ENCODE assay signal across 7 mouse cellular contexts in genomic region chr8:106507761-106508331, GRCm38 (mm10). TPM values are rescaled to one million over a fixed set of nuclear protein-coding genes. Genes with fewer than 3 reads are reported as not detected.
DNase-seq lines count a peak whose midpoint lies in the region; ATAC-seq and TF ChIP-seq lines count a peak whose summit lies in the region.

No protein-coding gene starts in this region.

- H3K27me3 ChIP-seq in thymus, adult 2 months (ENCODE audit: control insufficient read depth, insufficient read depth, low read length) = peaks cover 14% of the 10 kb centered on the region
- peaks cover 78% of the 10 kb centered on the region for H3K27me3 ChIP-seq in hindbrain, embryonic 10.5 days (ENCODE audit: insufficient read depth, poor library complexity, severe bottlenecking)
- peaks cover 57% of the 10 kb centered on the region for H3K27me3 ChIP-seq in liver, embryonic 11.5 days (replicated peaks; ENCODE audit: control insufficient read depth, insufficient read depth, low read length)

- TF ChIP-seq CTCF in thymus, adult 2 months (IDR thresholded peaks at IDR 0.05; ENCODE audit: borderline replicate concordance, control insufficient read depth, extremely low read depth, insufficient read depth, low read length, poor library complexity) = no peak

- no peak for TF ChIP-seq POLR2A in thymus, adult 2 months (IDR thresholded peaks at IDR 0.05; ENCODE audit: control insufficient read depth, extremely low read depth, insufficient read depth, low read length, poor library complexity)

- no peaks in the 10 kb centered on the region for H3K36me3 ChIP-seq in thymus, adult 2 months (ENCODE audit: control insufficient read depth, insufficient read depth, low read length)
- H3K36me3 ChIP-seq in hindbrain, embryonic 10.5 days = no peaks in the 10 kb centered on the region
- H3K36me3 ChIP-seq in liver, embryonic 11.5 days (ENCODE audit: control insufficient read depth, insufficient read depth, low read length) = no peaks in the 10 kb centered on the region

- H3K4me2 ChIP-seq in liver, embryonic 11.5 days = peak overlapping the region; percentile 47

- H3K9ac ChIP-seq in liver, embryonic 11.5 days (ENCODE audit: low read depth, low read length) = no peak overlapping the region

- ATAC-seq in liver, embryonic 11.5 days (replicated peaks; ENCODE audit: low FRiP score) = no peak; the same call in 1 of the 2 replicates

- H3K9me3 ChIP-seq in hindbrain, embryonic 10.5 days = no peaks in the 10 kb centered on the region
- no peaks in the 10 kb centered on the region for H3K9me3 ChIP-seq in liver, embryonic 11.5 days (ENCODE audit: control insufficient read depth, low read length)

- H3K27ac ChIP-seq in thymus, adult 2 months (ENCODE audit: control insufficient read depth, insufficient read depth, low read length) = no peak overlapping the region
- peak overlapping the region; percentile 78 for H3K27ac ChIP-seq in hindbrain, embryonic 10.5 days
- peak overlapping the region; percentile 47 for H3K27ac ChIP-seq in liver, embryonic 11.5 days (ENCODE audit: low read depth, low read length)

- WGBS in thymus, adult 2 months = 7% methylated on average over 30 of the region's 30 CpGs
- WGBS in hindbrain, embryonic 10.5 days = under 1% methylated on average over 30 of the region's 30 CpGs
- 2% methylated on average over 30 of the region's 30 CpGs for WGBS in liver, embryonic 11.5 days

- peak; percentile 22 for DNase-seq in thymus, postnatal 4 days
- DNase-seq in thymus, adult 2 months = no peak
- DNase-seq in embryo, embryonic 11 days = peak; percentile 87
- peak; percentile 72 for DNase-seq in hindbrain, embryonic 10.5 days (ENCODE audit: low spot score)
- peak; percentile 56 for DNase-seq in liver, embryonic 11.5 days (ENCODE audit: low spot score)
- DNase-seq in neural tube, embryonic 10.5 days (ENCODE audit: extremely low spot score, low spot score) = peak; percentile 71
- DNase-seq in spleen, postnatal 10 days (ENCODE audit: low spot score in 2 of 2) = no peak

- no peak overlapping the region for H3K4me3 ChIP-seq in thymus, adult 2 months (ENCODE audit: control insufficient read depth, insufficient read depth, low read length)
- H3K4me3 ChIP-seq in hindbrain, embryonic 10.5 days = peak overlapping the region; percentile 56
- peak overlapping the region; percentile 20; the same call in 1 of the 2 replicates for H3K4me3 ChIP-seq in liver, embryonic 11.5 days (ENCODE audit: low read depth, low read length)

- H3K4me1 ChIP-seq in thymus, adult 2 months (replicated peaks; ENCODE audit: control insufficient read depth, insufficient read depth, low read length) = peaks cover 8% of the 10 kb centered on the region; the same call in 1 of the 2 replicates
- H3K4me1 ChIP-seq in hindbrain, embryonic 10.5 days (replicated peaks) = peaks cover 43% of the 10 kb centered on the region
- 0 out of 2 replicates have a peak, but pooled peaks cover 8% of the 10 kb centered on the region for H3K4me1 ChIP-seq in liver, embryonic 11.5 days (replicated peaks; ENCODE audit: control insufficient read depth, insufficient read depth, low read length)

RNA-seq across cellular contexts. Expression of gene Cdh3, which starts 2.8 kb away (rescaled TPM):
- polyA plus RNA-seq in thymus, adult 2 months (2012; rRNA removed) = 8.0 and 8.2 TPM in 2 replicates
- polyA plus RNA-seq in hindbrain, embryonic 10.5 days (2016; fragmentation: Nextera tagmentation; extraction: Ambion mirVana) = 8.2 and 11.3 TPM in 2 replicates
- 12.5 and 13.2 TPM in 2 replicates for polyA plus RNA-seq in liver, embryonic 11.5 days (2014; fragmentation: Nextera tagmentation; extraction: Ambion mirVana)

RNA-seq across cellular contexts. Expression of gene 6030452D12Rik, which starts 7.5 kb away (rescaled TPM):
- polyA plus RNA-seq in thymus, adult 2 months (2012; rRNA removed) = not detected in 2 replicates
- not detected in 2 replicates for polyA plus RNA-seq in hindbrain, embryonic 10.5 days (2016; fragmentation: Nextera tagmentation; extraction: Ambion mirVana)
- polyA plus RNA-seq in liver, embryonic 11.5 days (2014; fragmentation: Nextera tagmentation; extraction: Ambion mirVana) = not detected in 2 replicates

Comparison
In these comparisons a context has a peak if more than half of its experiments do, and no peak if none do; other contexts are left out.
1. DNase-seq: peak in thymus, postnatal 4 days (single experiment), embryo, embryonic 11 days (single experiment), hindbrain, embryonic 10.5 days (single experiment), liver, embryonic 11.5 days (single experiment) and neural tube, embryonic 10.5 days (single experiment); none in thymus, adult 2 months (single experiment) and spleen, postnatal 10 days (0 of 2).